Mouse (Mus musculus): Measurements from ENCODE around the gene Ltv1. TPM values are rescaled to one million over a fixed set of nuclear protein-coding genes. Genes with fewer than 3 reads are reported as not detected.

Ltv1 gene
- total and polyA plus RNA-seq, 3 experiments: 29.0 to 68.8 (median 36.7) TPM

GRCm38 (mm10) chr10:13152811-13153364 lies 40.1 kb downstream of the Ltv1 start:
- ATAC-seq (ENCODE audit: extremely low read depth, insufficient number of reproducible peaks, low FRiP score, poor library complexity, severe bottlenecking): no peak
- TF ChIP-seq GATA2 (IDR thresholded peaks at IDR 0.05; ENCODE audit: borderline replicate concordance, low read depth, low read length) (no peak), POLR2AphosphoS5 (IDR thresholded peaks at IDR 0.05; ENCODE audit: insufficient replicate concordance, low read depth, low read length) (no peak), TAL1 (conservative IDR thresholded peaks at IDR 0.05; ENCODE audit: low read depth, low read length) (no peak), CTCF (IDR thresholded peaks at IDR 0.05; ENCODE audit: low read depth, low read length) (no peak), GATA1 (IDR thresholded peaks at IDR 0.05; ENCODE audit: borderline replicate concordance, low read length) (no peak)
- DNase-seq (ENCODE audit: low spot score): no peak
- H3K27me3 ChIP-seq (ENCODE audit: insufficient read depth, low read length): peaks cover 26% of the 10 kb centered on the region
- no peak overlapping the region for H3K4me3 ChIP-seq (ENCODE audit: low read depth, low read length)
- H3K36me3 ChIP-seq (replicated peaks): no peaks in the 10 kb centered on the region
- H3K9me3 ChIP-seq (replicated peaks): no peaks in the 10 kb centered on the region
- no peaks in the 10 kb centered on the region for H3K4me1 ChIP-seq (ENCODE audit: insufficient read depth, low read depth, low read length)

GRCm38 (mm10) chr10:13151353-13151752 lies 41.6 kb downstream of the Ltv1 start:
- H3K36me3 ChIP-seq (replicated peaks): no peaks in the 10 kb centered on the region
- no peak for TF ChIP-seq CTCF (IDR thresholded peaks at IDR 0.05; ENCODE audit: low read depth, low read length)
- no peak for TF ChIP-seq TAL1 (conservative IDR thresholded peaks at IDR 0.05; ENCODE audit: low read depth, low read length)
- TF ChIP-seq GATA1 (IDR thresholded peaks at IDR 0.05; ENCODE audit: borderline replicate concordance, low read length): no peak
- no peaks in the 10 kb centered on the region for H3K9me3 ChIP-seq (replicated peaks)
- no peak for DNase-seq (ENCODE audit: low spot score)
- peaks cover 22% of the 10 kb centered on the region for H3K27me3 ChIP-seq (ENCODE audit: insufficient read depth, low read length)
- no peak overlapping the region for H3K4me3 ChIP-seq (ENCODE audit: low read depth, low read length)
- H3K4me1 ChIP-seq (ENCODE audit: insufficient read depth, low read depth, low read length): no peaks in the 10 kb centered on the region
- no peak for ATAC-seq (ENCODE audit: extremely low read depth, insufficient number of reproducible peaks, low FRiP score, poor library complexity, severe bottlenecking)

DNA sequence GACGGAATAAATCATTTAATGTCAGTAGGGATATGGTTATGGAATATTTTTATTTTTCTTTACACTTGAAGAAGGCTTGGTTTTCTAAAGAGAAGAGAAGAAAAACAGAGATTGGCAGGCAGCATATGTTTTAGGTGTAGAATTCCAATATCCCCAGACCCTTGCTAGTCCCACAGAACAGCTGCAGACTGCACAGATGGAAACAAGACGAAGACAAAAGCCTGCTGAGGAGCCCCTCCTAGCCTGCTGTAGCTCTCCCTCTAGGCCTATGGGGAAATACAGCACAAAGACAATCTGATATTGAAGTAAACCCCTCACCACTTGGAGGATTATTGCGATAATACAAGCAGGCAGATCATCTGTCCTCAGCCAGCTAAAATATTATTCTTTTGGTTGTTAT lies 42.5 kb downstream of the Ltv1 start:
- TF ChIP-seq GATA1 (IDR thresholded peaks at IDR 0.05; ENCODE audit: borderline replicate concordance, low read length) (no peak), GATA2 (IDR thresholded peaks at IDR 0.05; ENCODE audit: borderline replicate concordance, low read depth, low read length) (no peak), POLR2AphosphoS5 (IDR thresholded peaks at IDR 0.05; ENCODE audit: insufficient replicate concordance, low read depth, low read length) (no peak), TAL1 (conservative IDR thresholded peaks at IDR 0.05; ENCODE audit: low read depth, low read length) (no peak), CTCF (IDR thresholded peaks at IDR 0.05; ENCODE audit: low read depth, low read length) (no peak)
- no peaks in the 10 kb centered on the region for H3K9me3 ChIP-seq (replicated peaks)
- H3K4me3 ChIP-seq (ENCODE audit: low read depth, low read length): no peak overlapping the region
- no peaks in the 10 kb centered on the region for H3K36me3 ChIP-seq (replicated peaks)
- DNase-seq (ENCODE audit: low spot score): no peak
- H3K27me3 ChIP-seq (ENCODE audit: insufficient read depth, low read length): peaks cover 19% of the 10 kb centered on the region
- H3K4me1 ChIP-seq (ENCODE audit: insufficient read depth, low read depth, low read length): no peaks in the 10 kb centered on the region
- ATAC-seq (ENCODE audit: extremely low read depth, insufficient number of reproducible peaks, low FRiP score, poor library complexity, severe bottlenecking): no peak

GRCm38 (mm10) chr10:13140434-13140833 lies 52.5 kb downstream of the Ltv1 start:
- peaks cover 25% of the 10 kb centered on the region for H3K27me3 ChIP-seq (ENCODE audit: insufficient read depth, low read length)
- TF ChIP-seq TAL1 (conservative IDR thresholded peaks at IDR 0.05; ENCODE audit: low read depth, low read length) (no peak), CTCF (IDR thresholded peaks at IDR 0.05; ENCODE audit: low read depth, low read length) (no peak), POLR2AphosphoS5 (IDR thresholded peaks at IDR 0.05; ENCODE audit: insufficient replicate concordance, low read depth, low read length) (no peak), GATA2 (IDR thresholded peaks at IDR 0.05; ENCODE audit: borderline replicate concordance, low read depth, low read length) (no peak), GATA1 (IDR thresholded peaks at IDR 0.05; ENCODE audit: borderline replicate concordance, low read length) (no peak)
- no peak for ATAC-seq (ENCODE audit: extremely low read depth, insufficient number of reproducible peaks, low FRiP score, poor library complexity, severe bottlenecking)
- no peaks in the 10 kb centered on the region; the same call in 1 of the 2 replicates for H3K4me1 ChIP-seq (ENCODE audit: insufficient read depth, low read depth, low read length)
- DNase-seq (ENCODE audit: low spot score): no peak
- H3K4me3 ChIP-seq (ENCODE audit: low read depth, low read length): no peak overlapping the region
- no peaks in the 10 kb centered on the region for H3K36me3 ChIP-seq (replicated peaks)
- H3K9me3 ChIP-seq (replicated peaks): no peaks in the 10 kb centered on the region

DNA sequence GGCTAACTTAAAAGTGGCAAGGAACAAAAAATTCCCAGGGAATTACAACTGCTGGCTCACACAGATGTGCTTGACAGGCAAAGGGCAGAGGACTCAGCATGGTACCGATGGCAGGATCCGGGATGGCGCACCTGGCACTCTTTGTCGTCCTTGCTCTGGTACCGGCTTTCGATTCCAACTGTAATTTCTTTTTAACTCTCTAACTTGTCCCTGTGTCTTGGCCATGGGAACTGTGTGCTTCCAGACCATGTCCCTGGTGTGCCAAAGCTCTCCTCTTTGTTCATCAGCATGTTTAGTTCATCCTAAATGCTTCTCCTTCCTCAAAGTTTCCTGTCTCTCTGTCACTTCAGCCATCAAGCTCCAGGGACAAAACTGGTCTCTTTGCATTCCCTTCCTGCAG lies 55.1 kb downstream of the Ltv1 start:
- DNase-seq (ENCODE audit: low spot score): no peak
- Histone ChIP-seq H3K4me1 (ENCODE audit: insufficient read depth, low read depth, low read length) (no peaks in the 10 kb centered on the region; the same call in 1 of the 2 replicates), H3K4me3 (ENCODE audit: low read depth, low read length) (no peak overlapping the region), H3K36me3 (replicated peaks) (no peaks in the 10 kb centered on the region), H3K9me3 (replicated peaks) (no peaks in the 10 kb centered on the region), H3K27me3 (ENCODE audit: insufficient read depth, low read length) (peaks cover 21% of the 10 kb centered on the region)
- TF ChIP-seq GATA2 (IDR thresholded peaks at IDR 0.05; ENCODE audit: borderline replicate concordance, low read depth, low read length) (no peak), POLR2AphosphoS5 (IDR thresholded peaks at IDR 0.05; ENCODE audit: insufficient replicate concordance, low read depth, low read length) (no peak), TAL1 (conservative IDR thresholded peaks at IDR 0.05; ENCODE audit: low read depth, low read length) (no peak), GATA1 (IDR thresholded peaks at IDR 0.05; ENCODE audit: borderline replicate concordance, low read length) (no peak), CTCF (IDR thresholded peaks at IDR 0.05; ENCODE audit: low read depth, low read length) (no peak)
- ATAC-seq (ENCODE audit: extremely low read depth, insufficient number of reproducible peaks, low FRiP score, poor library complexity, severe bottlenecking): no peak

GRCm38 (mm10) chr10:13135751-13136150 lies 57.2 kb downstream of the Ltv1 start:
- Histone ChIP-seq H3K36me3 (replicated peaks) (no peaks in the 10 kb centered on the region), H3K4me1 (ENCODE audit: insufficient read depth, low read depth, low read length) (no peaks in the 10 kb centered on the region; the same call in 1 of the 2 replicates), H3K4me3 (ENCODE audit: low read depth, low read length) (no peak overlapping the region), H3K27me3 (ENCODE audit: insufficient read depth, low read length) (peaks cover 17% of the 10 kb centered on the region), H3K9me3 (replicated peaks) (no peaks in the 10 kb centered on the region)
- ATAC-seq (ENCODE audit: extremely low read depth, insufficient number of reproducible peaks, low FRiP score, poor library complexity, severe bottlenecking) (no peak), DNase-seq (ENCODE audit: low spot score) (no peak)
- TF ChIP-seq GATA1 (IDR thresholded peaks at IDR 0.05; ENCODE audit: borderline replicate concordance, low read length) (no peak), GATA2 (IDR thresholded peaks at IDR 0.05; ENCODE audit: borderline replicate concordance, low read depth, low read length) (no peak), TAL1 (conservative IDR thresholded peaks at IDR 0.05; ENCODE audit: low read depth, low read length) (no peak), POLR2AphosphoS5 (IDR thresholded peaks at IDR 0.05; ENCODE audit: insufficient replicate concordance, low read depth, low read length) (no peak), CTCF (IDR thresholded peaks at IDR 0.05; ENCODE audit: low read depth, low read length) (no peak)

Data from G1E (cell line).